Mouse (Mus musculus): ENCODE results near the gene Plxna1. TPM values are rescaled to one million over a fixed set of nuclear protein-coding genes. Genes with fewer than 3 reads are reported as not detected.

The Plxna1 gene
- total RNA-seq, 2 experiments from 2014 or later: 159 to 169 TPM

- no peak for DNase-seq (ENCODE audit: low spot score in 2 of 2)
These were observed 28.3 kb downstream of the Plxna1 start for GRCm38 (mm10) chr6:89333964-89334702.

DNA sequence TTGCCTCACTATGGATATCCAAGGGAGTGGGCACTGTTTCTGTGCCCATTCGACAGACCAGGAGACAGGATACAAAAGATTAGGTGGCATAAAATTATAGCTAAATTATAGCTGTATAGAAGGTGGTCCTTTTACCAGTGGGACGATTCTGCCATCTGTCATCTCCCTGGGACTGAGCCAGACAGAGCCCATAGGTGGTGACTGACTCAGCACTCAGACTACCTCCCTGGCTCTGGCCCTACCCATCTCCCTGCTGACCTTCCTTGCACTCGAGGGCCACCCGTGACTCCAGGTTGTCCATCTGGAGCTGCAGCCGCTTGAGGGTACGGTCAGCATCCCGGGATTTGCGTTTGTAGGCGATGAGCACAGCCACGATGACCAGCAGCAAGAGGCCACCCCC lies 31.5 kb downstream of the Plxna1 start:
- DNase-seq (ENCODE audit: low spot score in 2 of 2): no peak

DNA sequence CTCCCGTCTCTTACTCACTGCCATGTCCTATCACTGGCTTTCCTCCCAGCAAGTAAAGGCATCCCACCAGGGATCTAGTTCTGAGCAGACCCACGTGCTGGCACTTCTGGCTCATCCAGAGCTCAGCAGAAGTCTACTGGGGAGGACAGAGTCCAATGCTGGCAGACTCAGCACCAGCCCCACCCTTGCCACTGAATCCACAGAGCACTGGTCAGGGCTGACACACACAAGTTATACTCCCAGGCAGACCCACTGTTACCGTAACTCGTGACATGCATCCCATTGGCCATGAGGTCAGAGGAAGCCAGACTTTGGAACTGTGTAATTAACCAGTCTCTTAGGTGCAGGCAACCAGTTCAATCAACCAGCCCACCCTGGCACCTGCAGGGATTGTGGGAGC lies 33.8 kb downstream of the Plxna1 start:
- no peak for DNase-seq (ENCODE audit: low spot score in 2 of 2)

DNA sequence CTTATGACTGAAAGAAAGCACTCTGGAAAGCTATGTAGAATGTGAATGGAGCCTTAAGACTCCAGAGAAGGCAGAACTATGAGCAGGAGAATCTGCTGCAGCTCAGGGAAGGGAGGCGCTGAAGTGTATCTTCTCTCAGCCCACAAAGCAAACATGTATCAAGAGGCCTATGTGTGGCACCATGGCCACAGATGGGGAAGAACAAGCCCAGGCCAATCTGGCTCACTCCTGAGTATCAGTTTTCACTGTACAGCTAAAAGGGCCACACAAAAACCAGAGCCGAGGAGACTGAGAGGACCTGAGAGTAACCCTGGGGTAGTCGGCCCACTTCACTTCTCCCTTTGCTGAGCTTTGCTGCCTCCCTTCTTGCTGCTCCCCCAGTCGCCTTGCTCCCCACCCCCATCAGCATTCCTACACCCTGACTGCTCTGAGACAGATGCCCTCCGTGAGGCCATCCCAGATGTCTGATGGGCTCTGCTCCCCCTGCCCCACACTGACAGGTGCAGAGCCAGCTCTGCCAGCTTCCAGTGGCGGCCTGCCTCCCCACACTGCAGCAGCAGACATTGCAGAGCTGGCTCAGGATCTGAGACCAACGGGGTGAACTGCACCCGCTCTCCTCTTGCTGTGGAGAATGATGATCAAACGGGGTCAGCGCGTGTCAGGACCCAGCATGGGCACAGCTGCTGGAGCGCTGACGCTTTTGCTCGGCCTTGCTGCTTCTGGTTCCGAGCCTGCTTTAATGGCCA lies 34.5 kb downstream of the Plxna1 start:
- DNase-seq (ENCODE audit: low spot score in 2 of 2): no peak

GRCm38 (mm10) chr6:89324842-89325241 lies 37.6 kb downstream of the Plxna1 start:
- no peak for DNase-seq (ENCODE audit: low spot score in 2 of 2)

GRCm38 (mm10) chr6:89315263-89315662 lies 47.2 kb downstream of the Plxna1 start:
- no peak for DNase-seq (ENCODE audit: low spot score in 2 of 2)

DNA sequence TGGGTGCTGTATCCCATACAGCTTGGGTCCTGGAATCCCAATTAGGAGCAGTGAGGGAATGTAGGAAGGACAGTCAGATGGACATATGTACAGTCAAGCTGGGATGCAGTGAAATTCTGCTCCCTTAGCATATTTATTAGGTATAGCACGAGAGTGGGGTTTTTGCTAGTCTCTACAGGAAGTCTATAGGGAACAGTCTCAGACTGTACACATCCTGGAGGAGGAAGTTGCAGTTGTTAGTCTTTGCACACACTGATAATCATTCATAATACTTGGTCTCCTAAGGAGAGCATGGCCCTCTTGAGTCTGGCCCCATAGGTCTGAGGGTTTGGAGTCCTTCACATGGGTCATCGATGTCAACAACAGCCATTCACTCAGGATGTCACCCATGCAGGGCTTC lies 50.9 kb downstream of the Plxna1 start:
- no peak for DNase-seq (ENCODE audit: low spot score in 2 of 2)

DNA sequence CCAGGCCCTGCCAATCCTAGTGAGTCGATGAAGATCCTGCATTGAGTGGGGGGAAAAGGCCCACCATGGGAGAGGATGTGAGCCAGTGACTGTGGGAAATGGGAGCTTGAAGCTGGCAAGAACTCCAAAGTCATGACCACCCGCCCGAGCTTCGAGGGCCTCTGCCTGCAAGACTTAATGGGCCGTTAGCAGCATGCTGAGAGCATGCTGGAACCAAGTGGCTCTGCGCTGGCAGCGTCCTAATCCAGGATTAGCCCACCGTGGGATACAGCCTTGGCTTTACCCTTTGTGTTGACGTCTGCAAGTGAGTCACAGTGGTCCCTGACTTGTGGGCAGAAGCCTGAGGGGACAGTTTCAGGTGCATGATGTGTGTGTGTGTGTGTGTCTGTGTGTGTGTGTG lies 52.2 kb downstream of the Plxna1 start:
- DNase-seq (ENCODE audit: low spot score in 2 of 2): no peak

- no peak for DNase-seq (ENCODE audit: low spot score in 2 of 2)
These were observed 54.0 kb downstream of the Plxna1 start for GRCm38 (mm10) chr6:89308213-89308973.

DNA sequence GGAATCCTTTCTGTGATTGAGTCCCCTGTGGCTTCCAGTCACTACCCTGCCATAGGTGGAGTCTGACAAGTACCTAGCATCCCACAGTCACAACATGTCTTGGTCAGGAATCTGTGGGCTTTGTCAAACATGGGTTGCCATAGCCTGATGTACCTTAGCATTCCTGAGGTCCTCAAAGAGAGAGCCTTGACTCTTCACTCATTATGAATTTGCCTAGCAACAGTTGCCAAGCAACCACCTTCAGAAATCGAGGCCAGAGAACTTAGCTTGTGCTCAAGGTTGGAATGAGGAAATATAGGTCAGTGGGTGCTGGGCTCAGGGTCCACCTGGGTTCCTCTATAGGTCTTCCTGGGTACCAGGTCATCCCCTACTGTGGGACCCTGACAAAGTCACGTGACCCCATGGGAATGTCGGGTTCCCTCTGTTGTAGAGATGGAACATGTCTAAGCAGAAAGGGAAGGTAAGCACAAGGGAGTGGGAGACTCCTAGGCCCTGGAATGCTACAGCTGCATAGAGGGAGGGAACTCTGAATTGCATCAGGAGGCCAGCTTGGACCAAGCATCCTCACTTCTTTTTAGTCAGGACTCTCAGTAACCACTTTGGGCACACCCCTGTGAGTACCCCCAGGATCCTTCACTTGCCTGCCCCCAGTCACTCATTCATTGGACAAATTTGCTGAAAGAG lies 57.9 kb downstream of the Plxna1 start:
- no peak for DNase-seq (ENCODE audit: low spot score in 2 of 2)

- no peak for DNase-seq (ENCODE audit: low spot score in 2 of 2)
These were observed 62.6 kb downstream of the Plxna1 start for GRCm38 (mm10) chr6:89299818-89300217.

- DNase-seq (ENCODE audit: low spot score in 2 of 2): no peak
These were observed 65.3 kb downstream of the Plxna1 start for GRCm38 (mm10) chr6:89296909-89297695.

- DNase-seq (ENCODE audit: low spot score in 2 of 2): no peak
These were observed 66.3 kb downstream of the Plxna1 start for GRCm38 (mm10) chr6:89296001-89296709.

GRCm38 (mm10) chr6:89294621-89295020 lies 67.8 kb downstream of the Plxna1 start:
- no peak for DNase-seq (ENCODE audit: low spot score in 2 of 2)

DNA sequence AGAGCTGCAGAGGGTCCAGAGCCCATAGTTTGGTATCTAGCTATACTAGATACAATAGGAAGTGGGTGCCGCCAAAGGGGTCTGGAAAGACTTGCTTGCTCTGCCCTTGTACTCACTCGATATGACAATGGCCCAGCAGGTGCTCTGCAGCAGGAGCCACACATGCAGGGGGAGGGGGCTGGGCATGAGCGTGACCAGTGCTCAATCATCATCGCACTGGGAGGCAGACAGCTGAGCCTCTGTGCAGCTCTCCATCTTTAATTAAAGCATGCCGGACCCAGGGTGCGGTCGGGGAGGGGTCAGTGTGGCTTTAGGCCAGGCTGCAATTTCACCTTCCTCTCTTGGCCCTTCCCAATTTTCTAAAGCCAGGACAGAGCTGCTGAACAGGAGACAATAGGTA lies 70.9 kb downstream of the Plxna1 start:
- no peak for DNase-seq (ENCODE audit: low spot score in 2 of 2)

GRCm38 (mm10) chr6:89288156-89288555 lies 74.3 kb downstream of the Plxna1 start:
- no peak for DNase-seq (ENCODE audit: low spot score in 2 of 2)

DNA sequence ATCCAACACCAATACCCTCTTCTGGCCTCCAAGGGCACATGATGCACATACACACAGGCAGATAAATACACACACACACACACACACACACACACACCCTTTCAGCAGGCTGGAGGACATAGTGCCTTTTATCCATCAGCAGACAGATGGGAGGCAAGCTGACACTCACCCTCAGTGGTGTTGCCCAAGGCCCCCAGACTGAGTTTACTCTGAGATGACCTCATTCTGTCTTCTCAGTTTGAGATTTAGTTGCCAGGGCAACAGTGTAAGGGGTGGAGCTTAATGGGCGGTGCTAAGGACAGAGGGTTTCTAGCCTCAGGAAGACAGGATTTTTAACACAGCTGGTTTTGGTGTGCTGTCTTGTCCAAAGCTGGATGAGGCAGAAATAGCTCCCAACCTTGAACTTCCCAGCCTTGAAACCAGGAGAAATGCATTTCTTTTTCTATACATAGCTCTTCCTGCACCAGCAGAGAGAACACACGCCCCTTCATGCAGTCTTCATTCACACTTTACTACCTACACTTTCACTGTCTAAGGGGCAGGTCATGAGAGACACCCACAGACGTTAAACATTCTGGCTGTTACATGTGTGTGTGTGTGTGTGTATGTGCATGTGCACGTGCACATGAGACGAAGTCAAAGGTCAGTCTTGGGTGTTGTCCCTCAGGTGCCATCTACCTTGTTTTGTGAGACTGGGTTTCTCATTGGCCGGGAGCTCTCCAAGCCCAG lies 75.6 kb downstream of the Plxna1 start:
- no peak for DNase-seq (ENCODE audit: low spot score in 2 of 2)

- no peak for DNase-seq (ENCODE audit: low spot score in 2 of 2)
These were observed 76.1 kb downstream of the Plxna1 start for GRCm38 (mm10) chr6:89286286-89286655.

DNA sequence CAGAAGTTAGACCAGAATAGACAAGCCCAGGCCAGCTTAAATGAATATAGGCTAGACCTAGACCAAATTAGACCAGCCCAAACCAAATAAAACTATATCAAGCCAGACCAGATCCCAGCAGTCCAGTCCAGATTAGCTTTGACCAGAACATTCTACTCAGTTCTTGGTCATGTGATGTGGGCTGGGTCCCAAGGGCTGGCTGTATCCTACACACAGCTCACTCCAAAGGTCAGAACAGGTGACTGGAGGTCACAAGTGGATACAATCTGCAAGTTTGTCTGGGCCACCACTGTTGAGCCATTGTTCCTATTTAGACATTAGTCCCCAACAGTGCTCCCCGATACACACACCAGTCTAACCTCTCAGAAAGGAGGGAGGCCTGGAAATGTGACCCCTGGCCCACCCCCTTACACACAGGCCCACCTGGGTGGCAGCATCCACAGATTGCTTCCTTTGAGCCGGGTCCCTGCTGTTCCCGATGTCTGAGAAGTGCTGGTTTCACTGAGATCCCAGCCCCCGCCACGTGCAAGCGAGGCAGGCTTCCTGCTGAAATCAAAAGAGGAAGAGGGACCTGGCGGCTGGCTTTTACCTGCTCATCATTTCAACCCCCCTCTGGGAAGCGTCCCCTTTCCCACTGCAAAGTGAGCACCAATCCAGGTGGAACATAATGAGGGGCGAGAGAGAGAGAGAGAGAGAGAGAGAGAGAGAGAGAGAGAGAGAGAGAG lies 76.7 kb downstream of the Plxna1 start:
- DNase-seq (ENCODE audit: low spot score in 2 of 2): no peak

Measured in layer of hippocampus, postnatal 10 days (tissue).